Mouse (Mus musculus) gastrocnemius, adult 8-10 months (tissue): ENCODE measurements around the gene Aifm1. TPM values are rescaled to one million over a fixed set of nuclear protein-coding genes. Genes with fewer than 3 reads are reported as not detected.

Experiments used
- DNase-seq, 2 experiments: peaks; one replicate each; pipeline ENCODE4 v3.0.0; 2022; ENCODE audit warnings: low spot score in 2 of 2
- total RNA-seq, 4 experiments: library from RNA; stranded (reverse); gene quantifications; 2 replicates each; pipeline ENCODE4 v1.2.4; 2022

Aifm1 gene
- total RNA-seq, 4 experiments from 2014 or later = 34.4 to 42.4 (median 40.0) TPM

DNA sequence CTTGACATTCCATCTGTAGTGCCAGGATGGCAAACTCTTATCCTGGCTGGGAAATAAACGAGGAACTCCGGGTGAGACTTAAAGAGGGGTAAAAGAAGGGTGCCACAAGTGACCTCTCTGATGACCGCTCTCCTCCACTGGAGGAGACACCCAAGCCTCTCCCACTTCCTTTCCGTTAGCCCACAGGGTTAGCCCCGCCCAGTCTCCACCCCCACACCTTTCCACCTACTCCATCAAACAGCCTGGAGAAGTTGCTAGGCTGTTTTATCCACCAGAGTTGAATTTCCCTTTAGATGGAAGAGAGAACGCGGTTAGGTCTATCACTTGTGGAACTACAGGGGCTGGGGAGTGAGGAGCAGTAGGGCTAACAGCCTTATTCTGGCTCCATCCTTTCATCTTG, 88.1 kb downstream of the Aifm1 start:
- DNase-seq = no peak

Other genes starting within 250 kb of the Aifm1 start
- gene Bcorl1, start 172.2 kb downstream of the Aifm1 start, total RNA-seq = 1 to 10 TPM; 6.2 to 9.3 (median 8.0) TPM
- gene Elf4, start 50.4 kb downstream of the Aifm1 start, total RNA-seq = 1 to 10 TPM in 2 of 4 experiments, under 1 TPM in 2; 0.70 to 1.9 (median 1.1) TPM
- gene Rab33a, start 5.7 kb upstream of the Aifm1 start, total RNA-seq = not detected
- 1 to 10 TPM; 3.6 to 5.5 (median 3.9) TPM for gene Zfp280c, start 80.9 kb upstream of the Aifm1 start, total RNA-seq
- gene Slc25a14, start 109.8 kb upstream of the Aifm1 start, total RNA-seq = 1 to 10 TPM; 1.1 to 2.1 (median 1.9) TPM
- under 1 TPM in 1 of 4 experiments, not detected in 3; 0.24 TPM for gene Gpr119, start 160.9 kb upstream of the Aifm1 start, total RNA-seq
- 1 to 10 TPM in 3 of 4 experiments, under 1 TPM in 1; 0.73 to 2.1 (median 1.4) TPM for gene Rbmx2, start 181.4 kb upstream of the Aifm1 start, total RNA-seq